Mouse (Mus musculus) splenic B cell, adult 2 months (primary cell): ENCODE measurements at regions not wholly inside any gene's neighbourhood (a gene's known extent, or its start where the extent isn't known, plus 50 kb on each side); places are given as distances from the start of the nearest gene placed in this dataset.

Experiments used
- DNase-seq: peaks from one replicate; pipeline ENCODE4 v3.0.0-alpha.2; 2011; ENCODE audit warnings: low read depth, low spot score
- H3K27me3 ChIP-seq: 2 replicates; pipeline ENCODE4 v1.6.1; 2012; ENCODE audit warnings: mild to moderate bottlenecking, low read length, moderate library complexity, mixed read lengths; ENCODE audit not compliant: control insufficient read depth, poor library complexity, insufficient read depth, severe bottlenecking
- H3K36me3 ChIP-seq: 2 replicates; pipeline ENCODE4 v1.6.1; 2012; ENCODE audit warnings: mild to moderate bottlenecking, low read length, moderate library complexity, mixed read lengths; ENCODE audit not compliant: control insufficient read depth, poor library complexity, insufficient read depth, severe bottlenecking

DNA sequence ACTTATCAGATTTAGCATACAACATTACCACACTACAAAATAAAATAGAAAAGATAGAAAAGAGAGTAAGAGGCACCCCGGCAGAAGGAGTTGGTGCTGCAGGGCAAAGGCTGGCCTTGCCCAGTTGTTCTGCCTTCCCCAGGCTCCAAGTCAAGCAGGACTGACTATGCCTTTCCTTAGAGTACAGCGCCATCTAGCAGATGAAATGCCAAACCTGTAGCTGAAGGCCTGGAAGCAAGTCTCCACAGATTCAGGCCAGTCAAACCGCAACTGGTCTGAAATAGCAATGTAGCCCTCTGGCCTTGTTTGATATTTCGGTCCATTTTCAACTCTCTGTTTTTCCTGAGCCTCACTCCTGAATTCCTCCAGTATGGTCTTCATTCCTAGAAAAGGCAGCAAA, 312.4 kb upstream of the Clint1 start:
- H3K36me3 ChIP-seq = no peaks in the 10 kb centered on the region
- DNase-seq = peak; percentile 90
- H3K27me3 ChIP-seq = no peaks in the 10 kb centered on the region

DNA sequence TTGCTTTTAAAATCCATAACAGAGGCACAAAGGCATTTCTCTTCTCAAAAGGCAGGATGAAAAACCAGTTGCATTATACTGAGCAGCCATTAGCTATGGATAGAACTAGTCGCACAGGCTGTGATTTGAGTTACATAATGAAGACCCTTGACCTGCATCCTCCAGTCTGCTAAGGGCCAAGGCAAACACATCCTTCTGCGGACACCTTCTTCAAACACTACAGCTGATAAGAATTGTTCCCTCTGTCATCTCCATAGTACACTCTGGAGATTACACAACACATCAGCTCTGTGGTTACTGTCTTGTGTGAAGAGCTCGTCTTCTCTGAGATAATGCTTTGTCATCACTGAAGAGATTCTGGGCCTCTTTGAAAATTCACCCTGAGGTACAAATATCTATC, 307.3 kb upstream of the Clint1 start:
- H3K36me3 ChIP-seq = no peaks in the 10 kb centered on the region
- no peaks in the 10 kb centered on the region for H3K27me3 ChIP-seq
- no peak for DNase-seq

DNA sequence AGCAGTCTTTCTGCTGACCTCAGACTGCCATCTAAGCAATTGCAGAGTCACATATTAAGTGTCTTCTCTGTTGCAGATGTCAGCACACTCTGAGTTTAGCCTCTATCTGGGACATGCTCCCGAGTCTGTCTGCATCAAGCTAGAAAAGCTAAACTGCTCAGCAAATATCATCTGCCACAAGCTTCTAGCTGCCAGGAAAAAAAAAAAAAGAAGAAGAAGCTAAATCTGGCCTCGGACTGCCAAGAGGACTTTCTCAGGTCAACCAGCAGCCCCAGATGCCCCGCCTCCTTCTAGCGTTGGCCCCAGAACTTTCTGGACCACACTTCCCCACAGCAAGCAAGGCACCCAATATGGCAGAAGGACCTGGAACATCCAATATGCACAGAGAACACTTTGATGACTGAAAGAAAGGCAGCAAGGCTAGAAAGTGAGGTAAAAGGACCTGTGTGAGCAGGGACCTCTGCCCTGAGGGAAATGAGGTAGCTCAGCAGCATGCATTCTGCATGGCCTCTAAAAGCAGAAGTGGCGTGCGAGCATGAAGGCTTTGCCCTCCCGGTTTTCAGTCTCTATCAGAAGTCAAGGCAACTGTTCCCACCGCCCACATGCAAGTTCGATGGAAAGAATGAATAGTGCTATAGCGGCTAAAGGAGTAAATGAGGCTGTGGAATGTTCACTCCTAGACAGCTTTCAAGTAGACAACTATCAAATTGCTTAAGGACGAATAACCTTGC, 305.8 kb upstream of the Clint1 start:
- H3K27me3 ChIP-seq = no peaks in the 10 kb centered on the region
- peak; percentile 57 for DNase-seq
- no peaks in the 10 kb centered on the region for H3K36me3 ChIP-seq

DNA sequence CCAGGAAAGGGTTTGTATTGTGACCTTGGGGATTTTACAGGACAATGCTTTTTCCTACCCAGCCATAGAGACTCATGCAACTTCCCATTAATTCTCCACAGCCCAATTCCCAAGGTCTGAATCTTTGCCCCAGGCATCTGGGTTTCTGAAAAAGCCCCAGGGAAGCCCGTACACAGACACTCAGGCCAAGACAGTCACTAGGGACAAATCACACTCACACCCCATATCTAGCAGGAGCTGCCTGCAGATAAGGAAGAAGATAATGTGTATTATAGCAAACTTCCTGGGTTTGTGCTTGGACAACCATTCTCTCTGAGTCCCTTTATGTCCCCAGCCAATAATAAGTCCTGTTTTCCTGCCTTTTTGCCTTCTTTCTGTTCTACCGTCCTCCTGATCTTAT, 305.0 kb upstream of the Clint1 start:
- no peaks in the 10 kb centered on the region; the same call in 1 of the 2 replicates for H3K27me3 ChIP-seq
- no peaks in the 10 kb centered on the region for H3K36me3 ChIP-seq
- no peak for DNase-seq

DNA sequence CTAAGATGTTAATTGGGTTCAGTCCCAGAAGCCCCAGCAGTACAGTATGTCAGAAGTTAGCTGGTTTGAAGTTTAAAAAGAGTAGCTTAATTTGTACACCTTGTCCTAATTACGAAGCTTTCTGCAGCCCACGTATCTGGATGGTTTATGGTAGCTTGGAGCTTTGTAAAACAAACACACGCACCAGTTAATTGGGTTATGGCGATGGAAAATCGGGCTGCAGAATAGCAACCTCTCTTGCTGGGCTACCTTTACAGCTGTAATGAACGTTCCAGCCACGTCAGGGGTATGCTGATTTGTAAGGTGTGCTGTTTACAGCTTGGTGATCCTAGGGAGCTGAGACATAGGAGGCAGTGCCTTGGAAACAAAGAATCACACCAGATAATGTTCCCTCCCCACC, 301.5 kb upstream of the Clint1 start:
- H3K27me3 ChIP-seq = no peaks in the 10 kb centered on the region; the same call in 1 of the 2 replicates
- DNase-seq = no peak
- no peaks in the 10 kb centered on the region for H3K36me3 ChIP-seq

DNA sequence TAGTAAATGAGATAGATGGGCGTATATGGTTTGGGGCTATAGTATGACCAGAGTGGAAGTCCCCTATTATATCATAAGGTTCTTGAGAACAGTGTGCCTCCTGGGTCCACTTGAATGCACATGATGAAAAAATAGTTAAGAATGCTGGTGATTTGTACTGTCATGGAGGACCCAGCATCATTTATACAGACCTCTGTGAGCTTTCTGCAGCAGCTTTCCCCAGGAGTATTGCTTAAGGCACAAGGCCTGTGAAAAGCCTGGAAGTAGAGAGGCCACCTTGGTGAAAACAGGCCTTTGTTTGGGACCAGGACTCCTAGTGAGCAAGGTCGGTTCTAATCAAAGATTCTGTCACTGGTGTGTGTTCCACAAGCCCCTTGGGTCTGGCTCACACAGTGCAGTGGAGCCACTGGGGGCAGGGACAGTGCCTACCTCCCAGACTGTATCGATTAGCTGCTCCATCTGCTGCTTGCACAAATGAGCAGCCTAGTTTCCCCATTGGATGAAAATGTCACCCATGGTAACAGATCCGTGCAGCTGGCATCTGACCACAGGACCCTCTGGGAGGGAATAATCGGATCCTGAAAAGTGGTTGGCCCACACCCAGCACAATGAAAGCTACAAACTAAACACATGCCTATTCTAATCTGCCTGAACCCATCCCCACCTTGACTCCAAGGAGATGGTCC, 274.2 kb upstream of the Clint1 start:
- Histone ChIP-seq H3K27me3 (no peaks in the 10 kb centered on the region), H3K36me3 (no peaks in the 10 kb centered on the region)
- no peak for DNase-seq

DNA sequence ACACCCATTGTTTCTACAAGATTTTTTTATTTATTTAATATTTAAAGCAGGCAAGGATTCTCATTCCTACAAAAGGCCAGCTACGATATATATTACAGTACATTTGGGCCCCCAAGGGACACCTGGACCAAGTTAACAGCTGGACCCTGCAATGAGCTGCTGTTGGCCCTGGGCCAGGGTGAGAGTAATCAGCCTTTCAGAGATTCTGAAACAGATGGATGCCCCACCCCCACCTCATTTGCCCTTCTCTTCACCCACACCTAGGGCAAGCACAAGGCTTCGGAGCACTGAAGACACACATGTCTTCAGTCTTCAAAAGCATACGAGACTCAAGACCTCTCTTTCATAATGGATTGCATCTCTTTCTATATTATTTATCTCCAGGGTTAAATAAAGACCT, 259.5 kb upstream of the Clint1 start:
- Histone ChIP-seq H3K27me3 (no peaks in the 10 kb centered on the region), H3K36me3 (no peaks in the 10 kb centered on the region)
- no peak for DNase-seq

DNA sequence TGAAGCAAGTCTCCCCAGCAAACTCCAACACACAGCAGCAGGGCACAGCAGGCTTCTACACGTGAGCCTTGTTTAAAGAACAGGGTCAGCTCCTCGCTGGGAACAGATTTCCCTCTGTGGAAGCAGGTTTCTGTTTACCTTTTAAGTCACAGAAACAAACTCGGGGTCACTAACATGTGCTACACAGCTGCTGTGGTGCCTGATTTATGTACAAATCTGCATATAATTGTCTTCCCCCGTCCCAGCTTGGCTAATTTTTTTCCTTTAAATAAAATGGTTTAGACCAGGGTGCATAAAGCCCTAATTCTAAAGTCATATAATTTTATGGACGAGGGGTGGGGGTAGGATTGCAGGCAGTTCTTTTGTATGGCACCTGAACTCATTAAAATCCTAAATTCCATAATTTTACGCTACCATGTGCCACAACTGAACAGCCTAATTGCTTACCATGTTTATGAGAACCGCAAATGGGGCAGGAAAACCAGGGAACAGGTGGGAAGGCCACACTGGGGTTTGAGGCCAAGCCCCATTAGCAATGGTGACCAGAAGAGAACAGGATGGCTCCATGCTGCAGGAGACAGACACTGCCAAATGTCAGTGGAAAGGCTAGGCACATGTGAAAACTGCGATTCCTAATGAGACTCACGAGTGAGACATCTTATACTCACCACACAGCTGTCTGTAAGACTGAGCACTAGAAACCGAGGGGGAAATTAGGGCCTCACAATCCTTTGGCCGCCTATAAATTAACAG, 258.8 kb upstream of the Clint1 start:
- no peaks in the 10 kb centered on the region for H3K36me3 ChIP-seq
- no peak for DNase-seq
- no peaks in the 10 kb centered on the region for H3K27me3 ChIP-seq

DNA sequence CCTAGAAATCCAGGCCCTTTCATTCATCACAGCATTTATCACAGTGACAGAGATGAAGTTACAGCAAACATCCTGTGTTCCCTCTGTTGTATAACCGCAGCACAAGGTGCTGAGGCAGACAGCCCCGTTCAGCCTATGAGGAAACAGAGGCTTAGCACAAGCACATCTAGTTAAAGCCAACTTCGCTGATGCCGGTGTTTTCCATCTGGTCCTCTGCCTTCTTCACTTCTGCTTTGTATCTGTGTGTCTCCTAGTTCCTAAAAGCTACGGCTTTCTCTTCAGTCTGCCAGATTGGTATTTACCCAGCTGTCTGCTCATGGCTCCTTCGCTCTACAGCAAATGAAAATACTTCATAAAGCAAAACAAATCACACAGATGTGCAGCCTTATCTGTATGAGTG, 256.5 kb upstream of the Clint1 start:
- Histone ChIP-seq H3K36me3 (no peaks in the 10 kb centered on the region), H3K27me3 (no peaks in the 10 kb centered on the region)
- peak; percentile 25 for DNase-seq

DNA sequence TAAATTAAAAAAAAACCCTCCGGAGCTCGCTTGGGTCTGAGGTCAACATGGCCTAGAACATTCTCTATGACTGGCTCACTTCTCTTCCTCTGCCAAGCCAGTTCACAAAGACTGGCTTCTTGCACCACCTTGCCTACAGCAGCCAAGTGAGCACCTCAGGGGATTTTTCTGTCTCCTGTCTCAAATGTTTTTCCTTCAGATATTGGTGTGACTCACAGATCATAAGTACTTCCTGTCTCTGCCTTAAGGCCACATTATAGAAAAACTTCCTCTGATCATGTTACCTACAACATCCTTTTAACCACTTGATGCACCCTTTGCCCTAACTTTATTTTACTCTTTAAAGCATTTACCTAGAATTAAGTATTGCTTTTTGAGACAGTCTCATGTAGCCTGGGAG, 230.0 kb upstream of the Clint1 start:
- no peak for DNase-seq
- H3K27me3 ChIP-seq = no peaks in the 10 kb centered on the region
- H3K36me3 ChIP-seq = no peaks in the 10 kb centered on the region

DNA sequence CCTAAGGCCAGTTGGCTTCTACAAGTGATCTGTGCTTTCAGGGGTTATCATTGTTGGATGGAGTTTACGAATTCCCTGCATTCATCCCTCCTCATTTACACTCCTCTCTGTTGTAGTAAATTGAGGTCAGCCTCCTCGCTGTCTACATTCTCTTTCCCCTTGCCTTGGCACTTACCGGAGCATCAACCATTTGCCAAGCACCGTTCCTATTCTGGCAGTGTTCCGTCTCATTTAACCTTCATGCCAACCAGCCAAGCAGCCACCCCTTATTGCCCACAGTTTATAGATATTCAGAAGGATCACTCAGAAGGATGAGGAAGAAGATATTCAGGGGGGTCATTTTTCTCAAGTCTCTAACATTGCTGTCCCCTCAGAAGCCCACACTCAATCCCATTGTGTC, 229.2 kb upstream of the Clint1 start:
- no peaks in the 10 kb centered on the region for H3K36me3 ChIP-seq
- no peak for DNase-seq
- H3K27me3 ChIP-seq = no peaks in the 10 kb centered on the region

DNA sequence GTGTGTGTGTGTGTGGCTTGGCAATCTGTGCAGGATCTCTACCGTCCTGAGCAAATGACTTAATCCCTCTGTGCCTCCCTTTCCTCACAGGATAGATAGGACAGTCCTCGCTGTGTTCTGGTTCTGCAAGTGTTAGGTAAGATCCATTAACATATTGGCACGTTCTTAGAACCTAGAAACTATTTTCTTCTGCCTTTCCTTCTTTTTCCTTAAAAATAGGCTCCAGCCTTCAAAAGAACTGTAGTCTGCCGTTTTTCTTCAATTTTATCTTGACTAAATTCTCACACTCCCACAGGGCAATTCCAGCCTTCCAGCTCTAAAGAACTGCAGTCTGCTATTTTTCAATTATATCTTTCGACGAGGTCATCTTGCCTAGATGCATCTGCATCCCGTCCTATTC, 227.6 kb upstream of the Clint1 start:
- Histone ChIP-seq H3K36me3 (no peaks in the 10 kb centered on the region), H3K27me3 (no peaks in the 10 kb centered on the region)
- no peak for DNase-seq

DNA sequence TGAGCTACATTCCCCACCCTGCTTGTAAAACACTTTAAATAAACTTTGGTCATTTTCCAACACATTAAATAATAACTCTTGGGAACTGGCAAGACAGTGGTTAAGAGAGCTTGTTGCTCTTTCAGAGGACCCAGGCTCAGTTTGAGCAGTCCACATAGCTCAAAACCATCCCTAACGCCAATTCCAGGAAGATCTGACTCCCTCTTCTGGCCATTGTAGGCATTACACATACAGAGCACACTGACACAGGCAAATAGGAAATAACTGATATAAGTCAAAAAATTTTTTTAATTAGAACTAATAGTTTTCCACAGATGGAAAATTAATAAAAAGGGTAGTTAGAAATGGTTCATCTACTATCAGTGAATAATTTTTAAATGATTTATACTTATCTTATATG, 222.6 kb upstream of the Clint1 start:
- no peaks in the 10 kb centered on the region for H3K36me3 ChIP-seq
- no peaks in the 10 kb centered on the region for H3K27me3 ChIP-seq
- DNase-seq = peak; percentile 68

DNA sequence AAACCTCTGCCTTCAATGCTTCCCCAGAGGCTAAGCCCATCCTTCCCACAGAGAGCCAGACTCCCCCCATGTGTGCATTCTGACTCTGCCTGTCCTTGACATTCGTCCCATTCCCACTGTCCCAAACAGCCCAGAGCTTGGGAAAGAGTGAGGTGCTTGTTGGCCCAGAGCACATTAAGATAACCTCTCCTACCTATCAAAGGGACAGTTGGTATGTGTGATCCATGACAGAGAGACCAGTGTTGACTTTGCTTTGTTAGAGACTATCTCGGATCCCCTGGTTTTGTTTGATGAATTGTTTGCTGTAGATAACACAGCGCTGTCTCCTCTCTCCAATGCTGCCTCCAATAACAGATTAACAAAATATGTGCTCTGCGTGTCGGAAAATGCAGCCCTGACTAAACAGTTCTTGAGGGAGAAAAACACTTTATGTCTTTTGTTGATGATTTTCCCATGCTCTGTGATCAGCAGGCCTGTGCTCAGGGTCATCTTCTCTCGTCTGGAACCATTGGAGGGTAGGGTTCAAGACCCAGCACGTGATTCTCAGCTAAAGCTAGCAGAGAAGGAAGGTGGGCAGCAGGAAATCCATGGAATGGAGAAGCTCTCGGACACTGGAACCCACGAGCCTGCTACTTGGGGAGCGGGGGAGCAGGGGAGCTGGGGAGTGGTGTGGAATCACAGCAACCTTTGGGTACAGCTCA, 217.2 kb upstream of the Clint1 start:
- DNase-seq = no peak
- Histone ChIP-seq H3K27me3 (no peaks in the 10 kb centered on the region), H3K36me3 (no peaks in the 10 kb centered on the region)

DNA sequence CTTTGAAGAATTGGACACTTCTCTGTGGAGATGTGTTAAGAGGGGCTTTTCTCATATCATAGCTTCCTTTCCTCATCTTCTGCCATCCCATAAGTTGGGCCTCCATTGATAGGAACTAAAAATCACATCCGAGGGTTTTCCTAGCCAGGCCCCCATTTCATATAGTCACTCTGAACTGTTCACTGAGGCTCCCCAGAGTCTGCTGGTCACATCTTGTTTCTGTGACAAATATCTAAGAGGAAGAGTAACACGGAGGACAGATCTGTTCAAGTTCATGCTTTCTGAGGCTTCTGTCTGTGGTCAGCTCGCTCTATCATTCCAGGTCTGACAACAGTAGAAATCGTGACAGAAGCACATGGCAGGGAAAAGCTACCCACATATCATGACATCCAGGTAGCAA, 216.0 kb upstream of the Clint1 start:
- DNase-seq = no peak
- no peaks in the 10 kb centered on the region for H3K36me3 ChIP-seq
- H3K27me3 ChIP-seq = no peaks in the 10 kb centered on the region
